Mouse (Mus musculus): ENCODE data around the gene Gga1.
A peak's percentile ranks its signal among the peaks of the same experiment; 100 is the strongest.
"Not testable (repeated sequence)": the region's sequence is repeated elsewhere in the genome, so short reads cannot be mapped to it uniquely, and the experiment has no call there.

Gene Gga1

GRCm38 (mm10) chr15:78845321-78845720, 31.7 kb upstream of the Gga1 start:
- no peak for DNase-seq (ENCODE audit: low read depth)

GRCm38 (mm10) chr15:78845867-78846266, 31.1 kb upstream of the Gga1 start:
- DNase-seq (ENCODE audit: low read depth), result no peak

GRCm38 (mm10) chr15:78846352-78846751, 30.6 kb upstream of the Gga1 start:
- DNase-seq (ENCODE audit: low read depth), result no peak

- not testable (repeated sequence) for DNase-seq (ENCODE audit: low read depth)
These were observed 30.2 kb upstream of the Gga1 start for GRCm38 (mm10) chr15:78846805-78847204.

GRCm38 (mm10) chr15:78848467-78848866, 28.5 kb upstream of the Gga1 start:
- no peak for DNase-seq (ENCODE audit: low read depth)

GRCm38 (mm10) chr15:78849485-78849884, 27.5 kb upstream of the Gga1 start:
- no peak for DNase-seq (ENCODE audit: low read depth)

GRCm38 (mm10) chr15:78850059-78850824, 26.7 kb upstream of the Gga1 start:
- no peak for DNase-seq (ENCODE audit: low read depth)

- no peak for DNase-seq (ENCODE audit: low read depth)
These were observed 26.0 kb upstream of the Gga1 start for GRCm38 (mm10) chr15:78850944-78851343.

GRCm38 (mm10) chr15:78851505-78852153, 25.4 kb upstream of the Gga1 start:
- DNase-seq (ENCODE audit: low read depth), result no peak

GRCm38 (mm10) chr15:78855303-78855965, 21.6 kb upstream of the Gga1 start, which contains the start of gene Lgals2:
TSS of gene Lgals2 (minus strand) at chr15:78855529.
- peak; percentile 83 for DNase-seq (ENCODE audit: low read depth)

- DNase-seq (ENCODE audit: low read depth), result no peak
These were observed 20.0 kb upstream of the Gga1 start for GRCm38 (mm10) chr15:78857009-78857408.

GRCm38 (mm10) chr15:78859311-78859710, 17.7 kb upstream of the Gga1 start:
- no peak for DNase-seq (ENCODE audit: low read depth)

GRCm38 (mm10) chr15:78859714-78860113, 17.3 kb upstream of the Gga1 start:
- DNase-seq (ENCODE audit: low read depth), result no peak

- no peak for DNase-seq (ENCODE audit: low read depth)
These were observed 14.7 kb upstream of the Gga1 start for GRCm38 (mm10) chr15:78862280-78862679.

GRCm38 (mm10) chr15:78863154-78863553, 13.8 kb upstream of the Gga1 start:
- no peak for DNase-seq (ENCODE audit: low read depth)

GRCm38 (mm10) chr15:78863852-78864253, 13.1 kb upstream of the Gga1 start:
- no peak for DNase-seq (ENCODE audit: low read depth)

- DNase-seq (ENCODE audit: low read depth), result no peak
These were observed 8.6 kb upstream of the Gga1 start for GRCm38 (mm10) chr15:78868398-78868797.

GRCm38 (mm10) chr15:78868826-78869233, 8.2 kb upstream of the Gga1 start:
- DNase-seq (ENCODE audit: low read depth), result no peak

- no peak for DNase-seq (ENCODE audit: low read depth)
These were observed 7.2 kb upstream of the Gga1 start for GRCm38 (mm10) chr15:78869775-78870174.

- no peak for DNase-seq (ENCODE audit: low read depth)
These were observed 4.9 kb upstream of the Gga1 start for GRCm38 (mm10) chr15:78872021-78872608.

GRCm38 (mm10) chr15:78873803-78874435, 3.1 kb upstream of the Gga1 start:
- DNase-seq (ENCODE audit: low read depth), result no peak

- no peak for DNase-seq (ENCODE audit: low read depth)
These were observed 2.0 kb upstream of the Gga1 start for GRCm38 (mm10) chr15:78874989-78875388.

All from fibroblast of lung, adult 2 months (primary cell).